8 mouse cellular contexts compared by ENCODE assay signal in genomic region chr16:29734324-29734723, GRCm38 (mm10).
DNase-seq lines count a peak whose midpoint lies in the region; ATAC-seq lines count a peak whose summit lies in the region.

No protein-coding gene starts in this region.

- intact Hi-C loops in heart, postnatal 25 days (cut with DNase I): loop anchor here (1.0 to 5.0 kb wide), 3 partner anchors 208 to 454 kb away; no protein-coding TSS in a partner anchor

- H3K4me3 ChIP-seq in stomach, embryonic 15.5 days (replicated peaks): no peak overlapping the region

- 13% methylated on average over 1 of the region's 1 CpGs for WGBS in large intestine, adult 2 months
- WGBS in stomach, embryonic 15.5 days: 11% methylated on average over 1 of the region's 1 CpGs

- no peaks in the 10 kb centered on the region for H3K36me3 ChIP-seq in stomach, embryonic 15.5 days

- no peaks in the 10 kb centered on the region for H3K27me3 ChIP-seq in stomach, embryonic 15.5 days (replicated peaks)

- peak; percentile 41 to 43 for DNase-seq in cerebellum, adult 18-20 months
- no peak for DNase-seq in cerebellum, adult 11-12 months
- peak; percentile 65 for DNase-seq in adrenal gland, postnatal 10 days
- DNase-seq in fibroblast of lung, adult 2 months (ENCODE audit: low read depth): peak; percentile 91
- peak; percentile 41 for DNase-seq in heart, postnatal 25 days (ENCODE audit: low spot score)
- peak; percentile 48 for DNase-seq in large intestine, adult 2 months (ENCODE audit: low read depth, low spot score)
- peak; percentile 90 for DNase-seq in lung, postnatal 36 days

- H3K9ac ChIP-seq in stomach, embryonic 15.5 days: no peak overlapping the region

- peak overlapping the region; percentile 35 for H3K4me2 ChIP-seq in stomach, embryonic 15.5 days

- peaks cover 31% of the 10 kb centered on the region for H3K4me1 ChIP-seq in stomach, embryonic 15.5 days

- no peaks in the 10 kb centered on the region for H3K9me3 ChIP-seq in stomach, embryonic 15.5 days

- peak overlapping the region; percentile 81 for H3K27ac ChIP-seq in stomach, embryonic 15.5 days

- peak; percentile 37; the same call in 1 of the 2 replicates for ATAC-seq in stomach, embryonic 15.5 days (ENCODE audit: insufficient read depth, low FRiP score, low read depth)
